Mouse (Mus musculus): ENCODE results near the gene Slc25a38. TPM values are rescaled to one million over a fixed set of nuclear protein-coding genes. Genes with fewer than 3 reads are reported as not detected.

Slc25a38 gene
- polyA plus RNA-seq (2014; fragmentation: Illumina TruSeq; extraction: RNeasy Lipid Tissue Mini Kit (QIAGEN cat#74804); ENCODE audit: insufficient read depth, low read depth, low replicate concordance): 18.4 TPM

GRCm38 (mm10) chr9:120110211-120111018, at the start of gene Slc25a38:
TSS of gene Slc25a38 (plus strand) at chr9:120110374.

GRCm38 (mm10) chr9:120069779-120070178, 40.4 kb upstream of the Slc25a38 start, which contains the start of gene Cx3cr1:
TSS of gene Cx3cr1 (minus strand) at chr9:120069879.

GRCm38 (mm10) chr9:120091696-120092238, 18.4 kb upstream of the Slc25a38 start, which contains the start of gene Ccr8:
TSS of gene Ccr8 (plus strand) at chr9:120092114.

GRCm38 (mm10) chr9:120127538-120128251, 17.5 kb downstream of the Slc25a38 start, which contains the start of gene Rpsa:
TSS of gene Rpsa (plus strand) at chr9:120127689.

GRCm38 (mm10) chr9:120149222-120149828, 39.2 kb downstream of the Slc25a38 start, which contains the start of gene Mobp:
TSS of gene Mobp (plus strand) at chr9:120149707.

Other genes with a start within 250 kb of the Slc25a38 start
- 18.9 TPM for gene Wdr48, start 215.5 kb upstream of the Slc25a38 start, polyA plus RNA-seq (2014; fragmentation: Illumina TruSeq; extraction: RNeasy Lipid Tissue Mini Kit (QIAGEN cat#74804); ENCODE audit: insufficient read depth, low read depth, low replicate concordance)
- gene Gorasp1, start 172.8 kb upstream of the Slc25a38 start, polyA plus RNA-seq (2014; fragmentation: Illumina TruSeq; extraction: RNeasy Lipid Tissue Mini Kit (QIAGEN cat#74804); ENCODE audit: insufficient read depth, low read depth, low replicate concordance): 6.2 TPM
- gene Ttc21a, start 172.8 kb upstream of the Slc25a38 start, polyA plus RNA-seq (2014; fragmentation: Illumina TruSeq; extraction: RNeasy Lipid Tissue Mini Kit (QIAGEN cat#74804); ENCODE audit: insufficient read depth, low read depth, low replicate concordance): 3.6 TPM
- 19.1 TPM for gene Csrnp1, start 125.7 kb upstream of the Slc25a38 start, polyA plus RNA-seq (2014; fragmentation: Illumina TruSeq; extraction: RNeasy Lipid Tissue Mini Kit (QIAGEN cat#74804); ENCODE audit: insufficient read depth, low read depth, low replicate concordance)
- 0.68 TPM for gene Xirp1, start 86.8 kb upstream of the Slc25a38 start, polyA plus RNA-seq (2014; fragmentation: Illumina TruSeq; extraction: RNeasy Lipid Tissue Mini Kit (QIAGEN cat#74804); ENCODE audit: insufficient read depth, low read depth, low replicate concordance)
- gene Cx3cr1, start 40.5 kb upstream of the Slc25a38 start, polyA plus RNA-seq (2014; fragmentation: Illumina TruSeq; extraction: RNeasy Lipid Tissue Mini Kit (QIAGEN cat#74804); ENCODE audit: insufficient read depth, low read depth, low replicate concordance): 4.2 TPM
- gene Ccr8, start 18.3 kb upstream of the Slc25a38 start, polyA plus RNA-seq (2014; fragmentation: Illumina TruSeq; extraction: RNeasy Lipid Tissue Mini Kit (QIAGEN cat#74804); ENCODE audit: insufficient read depth, low read depth, low replicate concordance): 0.21 TPM
- 1,831 TPM for gene Rpsa, start 17.3 kb downstream of the Slc25a38 start, polyA plus RNA-seq (2014; fragmentation: Illumina TruSeq; extraction: RNeasy Lipid Tissue Mini Kit (QIAGEN cat#74804); ENCODE audit: insufficient read depth, low read depth, low replicate concordance)
- not detected for gene Mobp, start 39.3 kb downstream of the Slc25a38 start, polyA plus RNA-seq (2014; fragmentation: Illumina TruSeq; extraction: RNeasy Lipid Tissue Mini Kit (QIAGEN cat#74804); ENCODE audit: insufficient read depth, low read depth, low replicate concordance)
- 4.9 TPM for gene Myrip, start 191.1 kb downstream of the Slc25a38 start, polyA plus RNA-seq (2014; fragmentation: Illumina TruSeq; extraction: RNeasy Lipid Tissue Mini Kit (QIAGEN cat#74804); ENCODE audit: insufficient read depth, low read depth, low replicate concordance)

Data from lung, adult 10 weeks (tissue).